In the genomic region with DNA sequence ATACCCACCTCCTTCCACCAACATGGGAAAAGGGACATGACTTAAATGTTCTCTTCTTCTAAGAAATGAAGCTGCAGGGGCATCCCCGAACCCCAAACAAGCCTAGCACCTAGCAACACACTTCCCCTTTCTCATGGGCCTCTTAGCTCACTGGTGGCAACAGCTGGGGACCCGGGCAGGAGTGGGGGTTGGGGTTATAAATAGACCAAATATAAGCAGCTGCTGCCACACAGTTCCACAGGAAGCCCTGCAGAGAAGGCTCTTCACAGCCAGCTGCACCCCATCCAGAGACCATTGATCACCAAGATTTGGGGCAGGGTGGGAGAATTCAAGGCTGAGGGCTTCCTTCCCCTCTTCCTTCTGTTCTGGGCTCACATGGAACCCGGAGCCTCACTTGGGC, we compare ENCODE assay signal across 8 mouse cellular contexts. TPM values are rescaled to one million over a fixed set of nuclear protein-coding genes. Genes with fewer than 3 reads are reported as not detected.
DNase-seq lines count a peak whose midpoint lies in the region; ATAC-seq lines count a peak whose summit lies in the region.

No protein-coding gene starts in this region.

- H3K36me3 ChIP-seq in forebrain, embryonic 15.5 days = no peaks in the 10 kb centered on the region
- no peaks in the 10 kb centered on the region for H3K36me3 ChIP-seq in forebrain, embryonic 12.5 days (replicated peaks)
- H3K36me3 ChIP-seq in embryonic facial prominence, embryonic 14.5 days (ENCODE audit: control insufficient read depth, insufficient read depth, low read length) = no peaks in the 10 kb centered on the region
- no peaks in the 10 kb centered on the region for H3K36me3 ChIP-seq in stomach, embryonic 15.5 days

- no peak overlapping the region for H3K4me3 ChIP-seq in forebrain, embryonic 15.5 days
- H3K4me3 ChIP-seq in forebrain, embryonic 12.5 days (replicated peaks) = no peak overlapping the region
- H3K4me3 ChIP-seq in embryonic facial prominence, embryonic 14.5 days (ENCODE audit: low read depth, low read length) = no peak overlapping the region
- H3K4me3 ChIP-seq in stomach, embryonic 15.5 days (replicated peaks) = no peak overlapping the region

- H3K9me3 ChIP-seq in forebrain, embryonic 15.5 days = no peaks in the 10 kb centered on the region
- H3K9me3 ChIP-seq in forebrain, embryonic 12.5 days = no peaks in the 10 kb centered on the region
- H3K9me3 ChIP-seq in embryonic facial prominence, embryonic 14.5 days (ENCODE audit: control insufficient read depth, low read length) = no peaks in the 10 kb centered on the region
- no peaks in the 10 kb centered on the region for H3K9me3 ChIP-seq in stomach, embryonic 15.5 days

- peaks cover 8% of the 10 kb centered on the region for H3K4me1 ChIP-seq in forebrain, embryonic 15.5 days
- peaks cover 29% of the 10 kb centered on the region for H3K4me1 ChIP-seq in forebrain, embryonic 12.5 days
- peaks cover 8% of the 10 kb centered on the region; the same call in 1 of the 2 replicates for H3K4me1 ChIP-seq in embryonic facial prominence, embryonic 14.5 days (ENCODE audit: control insufficient read depth, insufficient read depth, low read length)
- H3K4me1 ChIP-seq in stomach, embryonic 15.5 days = peaks cover 15% of the 10 kb centered on the region

- no peak overlapping the region for H3K9ac ChIP-seq in forebrain, embryonic 15.5 days (replicated peaks)
- no peak overlapping the region for H3K9ac ChIP-seq in forebrain, embryonic 12.5 days
- no peak overlapping the region for H3K9ac ChIP-seq in embryonic facial prominence, embryonic 14.5 days (ENCODE audit: low read depth, low read length)
- H3K9ac ChIP-seq in stomach, embryonic 15.5 days = no peak overlapping the region

- no peak; the same call in 1 of the 2 replicates for ATAC-seq in forebrain, embryonic 15.5 days (replicated peaks)
- ATAC-seq in forebrain, embryonic 12.5 days (ENCODE audit: low FRiP score) = no peak
- peak; percentile 77 for ATAC-seq in embryonic facial prominence, embryonic 14.5 days (ENCODE audit: low read depth)
- ATAC-seq in inflammation-experienced regulatory T-cells, adult 6 months = peak; percentile 94
- ATAC-seq in stomach, embryonic 15.5 days (ENCODE audit: insufficient read depth, low FRiP score, low read depth) = peak; percentile 66; the same call in 1 of the 2 replicates
- no peak for ATAC-seq in frontal cortex, adult (ENCODE audit: low TSS enrichment)

- H3K4me2 ChIP-seq in forebrain, embryonic 15.5 days (replicated peaks) = no peak overlapping the region
- no peak overlapping the region for H3K4me2 ChIP-seq in forebrain, embryonic 12.5 days
- H3K4me2 ChIP-seq in embryonic facial prominence, embryonic 14.5 days (ENCODE audit: low read depth, low read length) = 0 out of 2 replicates have a peak overlapping the region, but pooled peaks have one; percentile 2
- H3K4me2 ChIP-seq in stomach, embryonic 15.5 days = no peak overlapping the region

- peak overlapping the region; percentile 37; the same call in 1 of the 2 replicates for H3K27ac ChIP-seq in forebrain, embryonic 15.5 days (replicated peaks)
- no peak overlapping the region for H3K27ac ChIP-seq in forebrain, embryonic 12.5 days
- peak overlapping the region; percentile 73 for H3K27ac ChIP-seq in embryonic facial prominence, embryonic 14.5 days (replicated peaks; ENCODE audit: low read depth, low read length)
- H3K27ac ChIP-seq in stomach, embryonic 15.5 days = peak overlapping the region; percentile 78

- H3K27me3 ChIP-seq in forebrain, embryonic 15.5 days = peaks cover 12% of the 10 kb centered on the region
- peaks cover 46% of the 10 kb centered on the region for H3K27me3 ChIP-seq in forebrain, embryonic 12.5 days
- H3K27me3 ChIP-seq in embryonic facial prominence, embryonic 14.5 days (replicated peaks; ENCODE audit: control insufficient read depth, insufficient read depth, low read length) = no peaks in the 10 kb centered on the region; the same call in 1 of the 2 replicates
- no peaks in the 10 kb centered on the region for H3K27me3 ChIP-seq in stomach, embryonic 15.5 days (replicated peaks)

- WGBS in forebrain, embryonic 15.5 days = 58% methylated on average over 3 of the region's 3 CpGs
- WGBS in forebrain, embryonic 12.5 days = 58% methylated on average over 3 of the region's 3 CpGs
- 43% methylated on average over 3 of the region's 3 CpGs for WGBS in embryonic facial prominence, embryonic 14.5 days
- 25% methylated on average over 3 of the region's 3 CpGs for WGBS in stomach, embryonic 15.5 days

- peak; percentile 74 for DNase-seq in embryonic facial prominence, embryonic 14.5 days (ENCODE audit: low spot score)
- DNase-seq in lung, postnatal 25 days (ENCODE audit: low spot score) = peak; percentile 89
- no peak for DNase-seq in layer of hippocampus, postnatal 14 days (ENCODE audit: low spot score in 2 of 2)

RNA-seq across cellular contexts. Expression of gene Adgre5, which starts 7.6 kb away (rescaled TPM):
- polyA plus RNA-seq in forebrain, embryonic 15.5 days (2015; fragmentation: Nextera tagmentation; extraction: Ambion mirVana) = 8.7 and 8.8 TPM in 2 replicates
- polyA plus RNA-seq in forebrain, embryonic 12.5 days (2016; fragmentation: Nextera tagmentation; extraction: Ambion mirVana) = 9.4 and 10.7 TPM in 2 replicates
- 43.1 and 45.8 TPM in 2 replicates for polyA plus RNA-seq in embryonic facial prominence, embryonic 14.5 days (2014; fragmentation: Nextera tagmentation; extraction: Ambion mirVana)
- polyA plus RNA-seq in inflammation-experienced regulatory T-cells, adult 6 months (2017; shearing (Covaris generic)) = 100 to 1,000 TPM; 177 to 212 (median 210) TPM
- polyA plus RNA-seq in stomach, embryonic 15.5 days (2015; fragmentation: Nextera tagmentation; extraction: Ambion mirVana) = 29.8 and 33.7 TPM in 2 replicates
- total RNA-seq in layer of hippocampus, postnatal 14 days (2021) = 10 to 100 TPM; 11.9 to 12.6 TPM

RNA-seq across cellular contexts. Expression of gene Ddx39, which starts 33.7 kb away (rescaled TPM):
- polyA plus RNA-seq in forebrain, embryonic 15.5 days (2015; fragmentation: Nextera tagmentation; extraction: Ambion mirVana) = 121 and 124 TPM in 2 replicates
- polyA plus RNA-seq in forebrain, embryonic 12.5 days (2016; fragmentation: Nextera tagmentation; extraction: Ambion mirVana) = 168 and 185 TPM in 2 replicates
- polyA plus RNA-seq in embryonic facial prominence, embryonic 14.5 days (2014; fragmentation: Nextera tagmentation; extraction: Ambion mirVana) = 106 and 131 TPM in 2 replicates
- polyA plus RNA-seq in inflammation-experienced regulatory T-cells, adult 6 months (2017; shearing (Covaris generic)) = 100 to 1,000 TPM; 166 to 211 (median 167) TPM
- 180 and 185 TPM in 2 replicates for polyA plus RNA-seq in stomach, embryonic 15.5 days (2015; fragmentation: Nextera tagmentation; extraction: Ambion mirVana)
- total RNA-seq in layer of hippocampus, postnatal 14 days (2021) = 10 to 100 TPM; 17.9 to 19.2 TPM

RNA-seq across cellular contexts. Expression of gene Pkn1, which starts 49.7 kb away (rescaled TPM):
- 29.8 and 33.1 TPM in 2 replicates for polyA plus RNA-seq in forebrain, embryonic 15.5 days (2015; fragmentation: Nextera tagmentation; extraction: Ambion mirVana)
- 37.1 and 38.0 TPM in 2 replicates for polyA plus RNA-seq in forebrain, embryonic 12.5 days (2016; fragmentation: Nextera tagmentation; extraction: Ambion mirVana)
- 26.1 and 30.4 TPM in 2 replicates for polyA plus RNA-seq in embryonic facial prominence, embryonic 14.5 days (2014; fragmentation: Nextera tagmentation; extraction: Ambion mirVana)
- 10 to 100 TPM; 20.3 to 27.7 (median 24.6) TPM for polyA plus RNA-seq in inflammation-experienced regulatory T-cells, adult 6 months (2017; shearing (Covaris generic))
- polyA plus RNA-seq in stomach, embryonic 15.5 days (2015; fragmentation: Nextera tagmentation; extraction: Ambion mirVana) = 29.2 and 34.8 TPM in 2 replicates
- total RNA-seq in layer of hippocampus, postnatal 14 days (2021) = 10 to 100 TPM; 53.6 TPM

Comparison
In these comparisons a context has a peak if more than half of its experiments do, and no peak if none do; other contexts are left out.
1. ATAC-seq: peak in embryonic facial prominence, embryonic 14.5 days (single experiment), inflammation-experienced regulatory T-cells, adult 6 months (single experiment) and stomach, embryonic 15.5 days (single experiment); none in forebrain, embryonic 15.5 days (single experiment), forebrain, embryonic 12.5 days (single experiment) and frontal cortex, adult (single experiment).
2. DNase-seq: peak in embryonic facial prominence, embryonic 14.5 days (single experiment) and lung, postnatal 25 days (single experiment); none in layer of hippocampus, postnatal 14 days (0 of 2).